Mouse (Mus musculus) forebrain, embryonic 14.5 days (tissue): ENCODE measurements around the gene Gpsm2. TPM values are rescaled to one million over a fixed set of nuclear protein-coding genes. Genes with fewer than 3 reads are reported as not detected.

ENCODE experiments used
- ATAC-seq: fragments of 200-750 bp; cut with Nextera tagmentation; 2 replicates; pipeline ENCODE4 v1.8.0; 2017; ENCODE audit warnings: mild to moderate bottlenecking, moderate library complexity
- DNase-seq: peaks from one replicate; pipeline ENCODE4 v3.0.0-alpha.2; 2015; ENCODE audit warnings: low spot score
- H3K27ac ChIP-seq: fragments of 300-500 bp; sonication (generic); 2 replicates; pipeline ENCODE4 v1.5.1; 2014; ENCODE audit warnings: low read depth, mild to moderate bottlenecking, control low read depth, low read length, moderate library complexity
- H3K27me3 ChIP-seq: fragments of 300-500 bp; sonication (generic); replicated peaks from 2 replicates; pipeline ENCODE4 v1.6.1; 2014; ENCODE audit warnings: low read length, control low read depth, mixed read lengths; ENCODE audit not compliant: control insufficient read depth, insufficient read depth
- H3K36me3 ChIP-seq: fragments of 300-500 bp; sonication (generic); 2 replicates; pipeline ENCODE4 v1.6.1; 2014; ENCODE audit warnings: low read length, control low read depth; ENCODE audit not compliant: control insufficient read depth, insufficient read depth
- H3K4me1 ChIP-seq: fragments of 300-500 bp; sonication (generic); 2 replicates; pipeline ENCODE4 v1.6.1; 2014; ENCODE audit warnings: antibody characterized with exemption, low read length, control low read depth; ENCODE audit not compliant: control insufficient read depth, insufficient read depth
- H3K4me2 ChIP-seq: fragments of 300-500 bp; sonication (generic); 2 replicates; pipeline ENCODE4 v1.6.1; 2014; ENCODE audit warnings: mild to moderate bottlenecking, control low read depth, low read length
- H3K4me3 ChIP-seq: fragments of 300-500 bp; sonication (generic); 2 replicates; pipeline ENCODE4 v1.5.1; 2014; ENCODE audit warnings: low read depth, low read length, control low read depth
- H3K9ac ChIP-seq: fragments of 300-500 bp; sonication (generic); 2 replicates; pipeline ENCODE4 v1.6.1; 2014; ENCODE audit warnings: mild to moderate bottlenecking, low read length, control low read depth, moderate library complexity
- H3K9me3 ChIP-seq: fragments of 300-500 bp; sonication (generic); replicated peaks from 2 replicates; pipeline ENCODE4 v1.6.1; 2016; ENCODE audit warnings: low read length, control low read depth, mixed read lengths; ENCODE audit not compliant: control insufficient read depth
- WGBS: fragments of 180-500 bp; shearing (Covaris S2); extraction: QIAGEN DNeasy Blood & Tissue Kit; methylation state at CpG from one replicate; pipeline ENCODE4 v1.1.7; 2014; 5-methylcytosine and 5-hydroxymethylcytosine counted together
- polyA plus RNA-seq: library from polyadenylated mRNA; unstranded; fragments of >200 nt; fragmentation: Nextera tagmentation; extraction: Ambion mirVana; gene quantifications from 2 replicates; pipeline ENCODE4 v1.2.1, GENCODE M21; 2014

Gene Gpsm2
- polyA plus RNA-seq, 1 experiment from 2014 or later = 44.8 TPM

GRCm38 (mm10) chr3:108737761-108738160 lies 15.7 kb upstream of the Gpsm2 start:
- no peak for ATAC-seq

GRCm38 (mm10) chr3:108730316-108730715 lies 8.2 kb upstream of the Gpsm2 start:
- DNase-seq = no peak
- Histone ChIP-seq H3K27me3 (no peaks in the 10 kb centered on the region), H3K9me3 (no peaks in the 10 kb centered on the region), H3K27ac (no peak overlapping the region), H3K9ac (no peak overlapping the region), H3K4me3 (no peak overlapping the region), H3K4me2 (no peak overlapping the region), H3K36me3 (no peaks in the 10 kb centered on the region), H3K4me1 (no peaks in the 10 kb centered on the region)
- no peak for ATAC-seq
- 46% methylated on average over 12 of the region's 12 CpGs for WGBS

More at GRCm38 (mm10) chr3:108737761-108738160, 15.7 kb upstream of the Gpsm2 start:
- Histone ChIP-seq H3K27me3 (no peaks in the 10 kb centered on the region), H3K36me3 (no peaks in the 10 kb centered on the region), H3K9me3 (no peaks in the 10 kb centered on the region), H3K4me2 (no peak overlapping the region), H3K4me1 (no peaks in the 10 kb centered on the region), H3K4me3 (no peak overlapping the region), H3K27ac (no peak overlapping the region), H3K9ac (no peak overlapping the region)
- no peak for DNase-seq
- 86% methylated on average over 3 of the region's 3 CpGs for WGBS

GRCm38 (mm10) chr3:108727776-108728175 lies 5.7 kb upstream of the Gpsm2 start:
- no peak overlapping the region for H3K4me2 ChIP-seq
- no peak overlapping the region for H3K9ac ChIP-seq
- H3K36me3 ChIP-seq = no peaks in the 10 kb centered on the region
- no peaks in the 10 kb centered on the region for H3K27me3 ChIP-seq
- DNase-seq (no peak), ATAC-seq (no peak)
- 88% methylated on average over 3 of the region's 3 CpGs for WGBS
- no peaks in the 10 kb centered on the region for H3K4me1 ChIP-seq
- H3K27ac ChIP-seq = no peak overlapping the region
- no peaks in the 10 kb centered on the region for H3K9me3 ChIP-seq
- no peak overlapping the region for H3K4me3 ChIP-seq

- no peak overlapping the region for H3K9ac ChIP-seq
- DNase-seq (no peak), ATAC-seq (no peak)
- no peaks in the 10 kb centered on the region for H3K9me3 ChIP-seq
- no peaks in the 10 kb centered on the region for H3K27me3 ChIP-seq
- no peak overlapping the region for H3K4me2 ChIP-seq
- H3K27ac ChIP-seq = no peak overlapping the region
- H3K4me1 ChIP-seq = no peaks in the 10 kb centered on the region
- H3K36me3 ChIP-seq = no peaks in the 10 kb centered on the region
- no peak overlapping the region for H3K4me3 ChIP-seq
Observed at GRCm38 (mm10) chr3:108727344-108727743, 5.2 kb upstream of the Gpsm2 start.

GRCm38 (mm10) chr3:108726413-108726812 lies 4.3 kb upstream of the Gpsm2 start:
- Histone ChIP-seq H3K9ac (no peak overlapping the region), H3K27ac (no peak overlapping the region), H3K27me3 (no peaks in the 10 kb centered on the region), H3K4me2 (no peak overlapping the region), H3K9me3 (no peaks in the 10 kb centered on the region), H3K4me3 (no peak overlapping the region), H3K36me3 (no peaks in the 10 kb centered on the region), H3K4me1 (no peaks in the 10 kb centered on the region)
- ATAC-seq (no peak), DNase-seq (no peak)
- 93% methylated on average over 7 of the region's 7 CpGs for WGBS

GRCm38 (mm10) chr3:108721076-108721991 lies 775 bp downstream of the Gpsm2 start:
- peak overlapping the region; percentile 67 for H3K4me3 ChIP-seq
- ATAC-seq = no peak
- WGBS = under 1% methylated on average over 44 of the region's 44 CpGs

GRCm38 (mm10) chr3:108719761-108720160 lies 2.3 kb downstream of the Gpsm2 start:
- DNase-seq (no peak), ATAC-seq (no peak)
- H3K27ac ChIP-seq = no peak overlapping the region
- no peak overlapping the region for H3K9ac ChIP-seq
- no peaks in the 10 kb centered on the region for H3K9me3 ChIP-seq
- H3K27me3 ChIP-seq = no peaks in the 10 kb centered on the region
- WGBS = 79% methylated on average over 3 of the region's 3 CpGs
- peak overlapping the region; percentile 53 for H3K4me2 ChIP-seq
- H3K36me3 ChIP-seq = no peaks in the 10 kb centered on the region
- no peak overlapping the region for H3K4me3 ChIP-seq
- peaks cover 9% of the 10 kb centered on the region for H3K4me1 ChIP-seq

More at GRCm38 (mm10) chr3:108721076-108721991, 775 bp downstream of the Gpsm2 start:
- peak overlapping the region; percentile 88 for H3K27ac ChIP-seq
- no peaks in the 10 kb centered on the region for H3K27me3 ChIP-seq
- peak; percentile 79 for DNase-seq
- no peaks in the 10 kb centered on the region for H3K36me3 ChIP-seq
- peak overlapping the region; percentile 84 for H3K9ac ChIP-seq
- no peaks in the 10 kb centered on the region for H3K9me3 ChIP-seq
- H3K4me2 ChIP-seq = peak overlapping the region; percentile 53
- H3K4me1 ChIP-seq = peaks cover 9% of the 10 kb centered on the region

GRCm38 (mm10) chr3:108719357-108719756 lies 2.8 kb downstream of the Gpsm2 start:
- no peak for ATAC-seq
- no peaks in the 10 kb centered on the region for H3K27me3 ChIP-seq
- H3K9ac ChIP-seq = no peak overlapping the region
- H3K4me2 ChIP-seq = peak overlapping the region; percentile 53; the same call in 1 of the 2 replicates
- H3K27ac ChIP-seq = no peak overlapping the region
- DNase-seq = no peak
- 83% methylated on average over 2 of the region's 2 CpGs for WGBS
- H3K4me1 ChIP-seq = peaks cover 9% of the 10 kb centered on the region
- H3K36me3 ChIP-seq = no peaks in the 10 kb centered on the region
- H3K9me3 ChIP-seq = no peaks in the 10 kb centered on the region
- no peak overlapping the region for H3K4me3 ChIP-seq

GRCm38 (mm10) chr3:108717896-108718502 lies 4.1 kb downstream of the Gpsm2 start:
- Histone ChIP-seq H3K9ac (no peak overlapping the region), H3K9me3 (no peaks in the 10 kb centered on the region), H3K4me2 (no peak overlapping the region), H3K4me1 (peaks cover 10% of the 10 kb centered on the region), H3K27me3 (no peaks in the 10 kb centered on the region), H3K4me3 (no peak overlapping the region), H3K27ac (no peak overlapping the region), H3K36me3 (no peaks in the 10 kb centered on the region)
- 91% methylated on average over 3 of the region's 3 CpGs for WGBS
- ATAC-seq (no peak), DNase-seq (no peak)
